Mouse (Mus musculus): ENCODE measurements at regions not wholly inside any gene's neighbourhood (a gene's known extent, or its start where the extent isn't known, plus 50 kb on each side); places are given as distances from the start of the nearest gene placed in this dataset.

GRCm38 (mm10) chr12:25794571-25794970 lies 620.5 kb downstream of the Rnf144a start:
- H3K4me2 ChIP-seq: no peak overlapping the region
- H3K36me3 ChIP-seq (ENCODE audit: poor library complexity, severe bottlenecking): no peaks in the 10 kb centered on the region
- no peak overlapping the region for H3K9ac ChIP-seq
- no peaks in the 10 kb centered on the region for H3K9me3 ChIP-seq (replicated peaks)
- 60% methylated on average over 2 of the region's 2 CpGs for WGBS
- no peaks in the 10 kb centered on the region for H3K27me3 ChIP-seq
- H3K27ac ChIP-seq: no peak overlapping the region
- H3K4me1 ChIP-seq: no peaks in the 10 kb centered on the region
- no peak overlapping the region for H3K4me3 ChIP-seq
- ATAC-seq: no peak

GRCm38 (mm10) chr12:25792571-25793075 lies 622.4 kb downstream of the Rnf144a start:
- Histone ChIP-seq H3K4me1 (no peaks in the 10 kb centered on the region), H3K9ac (no peak overlapping the region), H3K4me3 (no peak overlapping the region), H3K27me3 (no peaks in the 10 kb centered on the region), H3K36me3 (ENCODE audit: poor library complexity, severe bottlenecking) (no peaks in the 10 kb centered on the region), H3K4me2 (no peak overlapping the region), H3K9me3 (replicated peaks) (no peaks in the 10 kb centered on the region), H3K27ac (no peak overlapping the region)
- no peak for ATAC-seq
- 92% methylated on average over 2 of the region's 2 CpGs for WGBS

GRCm38 (mm10) chr12:25790956-25791355 lies 624.1 kb downstream of the Rnf144a start:
- ATAC-seq: no peak
- H3K4me3 ChIP-seq: no peak overlapping the region
- H3K9me3 ChIP-seq (replicated peaks): no peaks in the 10 kb centered on the region
- H3K27me3 ChIP-seq: no peaks in the 10 kb centered on the region
- no peak overlapping the region for H3K4me2 ChIP-seq
- no peak overlapping the region for H3K27ac ChIP-seq
- H3K4me1 ChIP-seq: no peaks in the 10 kb centered on the region
- WGBS: 90% methylated on average over 4 of the region's 4 CpGs
- H3K9ac ChIP-seq: no peak overlapping the region
- H3K36me3 ChIP-seq (ENCODE audit: poor library complexity, severe bottlenecking): no peaks in the 10 kb centered on the region

GRCm38 (mm10) chr12:25785646-25786606 lies 629.1 kb downstream of the Rnf144a start:
- H3K4me3 ChIP-seq: no peak overlapping the region
- H3K9me3 ChIP-seq (replicated peaks): no peaks in the 10 kb centered on the region
- H3K27ac ChIP-seq: no peak overlapping the region
- WGBS: 83% methylated on average over 18 of the region's 18 CpGs
- no peak overlapping the region for H3K4me2 ChIP-seq
- no peak overlapping the region for H3K9ac ChIP-seq
- H3K4me1 ChIP-seq: peaks cover 5% of the 10 kb centered on the region; the same call in 1 of the 2 replicates
- no peak for ATAC-seq
- no peaks in the 10 kb centered on the region for H3K36me3 ChIP-seq (ENCODE audit: poor library complexity, severe bottlenecking)
- no peaks in the 10 kb centered on the region for H3K27me3 ChIP-seq

GRCm38 (mm10) chr12:25784401-25784800 lies 630.7 kb downstream of the Rnf144a start:
- H3K9ac ChIP-seq: no peak overlapping the region
- peaks cover 5% of the 10 kb centered on the region; the same call in 1 of the 2 replicates for H3K4me1 ChIP-seq
- ATAC-seq: no peak
- WGBS: 91% methylated on average over 3 of the region's 3 CpGs
- no peak overlapping the region for H3K4me3 ChIP-seq
- no peak overlapping the region for H3K27ac ChIP-seq
- H3K4me2 ChIP-seq: no peak overlapping the region
- no peaks in the 10 kb centered on the region for H3K36me3 ChIP-seq (ENCODE audit: poor library complexity, severe bottlenecking)
- no peaks in the 10 kb centered on the region for H3K9me3 ChIP-seq (replicated peaks)
- no peaks in the 10 kb centered on the region for H3K27me3 ChIP-seq

- Histone ChIP-seq H3K36me3 (ENCODE audit: poor library complexity, severe bottlenecking) (no peaks in the 10 kb centered on the region), H3K27ac (no peak overlapping the region), H3K4me1 (peaks cover 5% of the 10 kb centered on the region; the same call in 1 of the 2 replicates), H3K27me3 (no peaks in the 10 kb centered on the region), H3K9me3 (replicated peaks) (no peaks in the 10 kb centered on the region; the same call in 1 of the 2 replicates), H3K4me3 (no peak overlapping the region), H3K4me2 (no peak overlapping the region), H3K9ac (no peak overlapping the region)
- WGBS: 40% methylated on average over 10 of the region's 10 CpGs
- ATAC-seq: no peak
Measured at GRCm38 (mm10) chr12:25782972-25783717, 631.9 kb downstream of the Rnf144a start.

GRCm38 (mm10) chr12:25771856-25772255 lies 643.2 kb downstream of the Rnf144a start:
- no peak overlapping the region for H3K4me3 ChIP-seq
- H3K9me3 ChIP-seq (replicated peaks): no peaks in the 10 kb centered on the region
- no peaks in the 10 kb centered on the region for H3K27me3 ChIP-seq
- no peak overlapping the region for H3K4me2 ChIP-seq
- no peak overlapping the region for H3K9ac ChIP-seq
- WGBS: 86% methylated on average over 3 of the region's 3 CpGs
- H3K4me1 ChIP-seq: peaks cover 8% of the 10 kb centered on the region
- no peak for ATAC-seq
- no peaks in the 10 kb centered on the region for H3K36me3 ChIP-seq (ENCODE audit: poor library complexity, severe bottlenecking)
- H3K27ac ChIP-seq: no peak overlapping the region

- Histone ChIP-seq H3K4me2 (no peak overlapping the region), H3K9ac (no peak overlapping the region), H3K36me3 (ENCODE audit: poor library complexity, severe bottlenecking) (no peaks in the 10 kb centered on the region), H3K9me3 (replicated peaks) (no peaks in the 10 kb centered on the region), H3K27ac (no peak overlapping the region), H3K27me3 (no peaks in the 10 kb centered on the region), H3K4me1 (peaks cover 15% of the 10 kb centered on the region), H3K4me3 (no peak overlapping the region)
- ATAC-seq: no peak
- WGBS: 26% methylated on average over 5 of the region's 5 CpGs
Measured at GRCm38 (mm10) chr12:25768644-25769043, 646.4 kb downstream of the Rnf144a start.

GRCm38 (mm10) chr12:25763061-25763460 lies 652.0 kb downstream of the Rnf144a start:
- Histone ChIP-seq H3K9me3 (replicated peaks) (no peaks in the 10 kb centered on the region), H3K4me1 (peaks cover 7% of the 10 kb centered on the region; the same call in 1 of the 2 replicates), H3K27me3 (no peaks in the 10 kb centered on the region), H3K36me3 (ENCODE audit: poor library complexity, severe bottlenecking) (no peaks in the 10 kb centered on the region), H3K4me2 (no peak overlapping the region), H3K9ac (no peak overlapping the region), H3K27ac (no peak overlapping the region), H3K4me3 (no peak overlapping the region)
- WGBS: 92% methylated on average over 1 of the region's 1 CpGs
- ATAC-seq: no peak

GRCm38 (mm10) chr12:25757014-25757413 lies 658.0 kb downstream of the Rnf144a start:
- Histone ChIP-seq H3K4me1 (no peaks in the 10 kb centered on the region), H3K4me3 (no peak overlapping the region), H3K36me3 (ENCODE audit: poor library complexity, severe bottlenecking) (no peaks in the 10 kb centered on the region), H3K27ac (no peak overlapping the region), H3K9me3 (replicated peaks) (no peaks in the 10 kb centered on the region), H3K27me3 (no peaks in the 10 kb centered on the region), H3K9ac (no peak overlapping the region), H3K4me2 (no peak overlapping the region)
- WGBS: 91% methylated on average over 5 of the region's 5 CpGs
- ATAC-seq: no peak

GRCm38 (mm10) chr12:25733801-25734200 lies 636.9 kb upstream of the Id2 start:
- ATAC-seq: no peak
- Histone ChIP-seq H3K9me3 (replicated peaks) (no peaks in the 10 kb centered on the region), H3K27ac (no peak overlapping the region), H3K4me2 (no peak overlapping the region), H3K4me1 (no peaks in the 10 kb centered on the region), H3K36me3 (ENCODE audit: poor library complexity, severe bottlenecking) (no peaks in the 10 kb centered on the region), H3K9ac (no peak overlapping the region), H3K4me3 (no peak overlapping the region), H3K27me3 (no peaks in the 10 kb centered on the region)
- WGBS: 66% methylated on average over 2 of the region's 2 CpGs

- H3K9me3 ChIP-seq (replicated peaks): no peaks in the 10 kb centered on the region
- H3K4me1 ChIP-seq: no peaks in the 10 kb centered on the region
- H3K27me3 ChIP-seq: no peaks in the 10 kb centered on the region
- no peak overlapping the region for H3K27ac ChIP-seq
- no peak overlapping the region for H3K4me2 ChIP-seq
- no peak for ATAC-seq
- H3K9ac ChIP-seq: no peak overlapping the region
- 68% methylated on average over 2 of the region's 2 CpGs for WGBS
- no peaks in the 10 kb centered on the region for H3K36me3 ChIP-seq (ENCODE audit: poor library complexity, severe bottlenecking)
- H3K4me3 ChIP-seq: no peak overlapping the region
Measured at GRCm38 (mm10) chr12:25725774-25726173, 628.8 kb upstream of the Id2 start.

Data from forebrain, embryonic 13.5 days (tissue).